Mouse (Mus musculus): ENCODE results near the gene Pacrg. TPM values are rescaled to one million over a fixed set of nuclear protein-coding genes. Genes with fewer than 3 reads are reported as not detected.

Pacrg gene
- polyA plus RNA-seq (2015; fragmentation: Nextera tagmentation; extraction: Ambion mirVana), result 0.99 and 1.0 TPM in 2 replicates

- Histone ChIP-seq H3K4me2 (peak within 1 kb of the TSS; percentile 72), H3K9me3 (replicated peaks) (no peaks in the 10 kb centered on the region), H3K4me1 (replicated peaks) (peaks cover 4% of the 10 kb centered on the region; the same call in 1 of the 2 replicates), H3K27me3 (no peaks in the 10 kb centered on the region), H3K36me3 (no peaks in the 10 kb centered on the region), H3K27ac (peak within 1 kb of the TSS; percentile 77), H3K9ac (peak within 1 kb of the TSS; percentile 79), H3K4me3 (peak within 1 kb of the TSS; percentile 75)
- ATAC-seq (replicated peaks; ENCODE audit: insufficient number of reproducible peaks, insufficient read depth, low FRiP score, low read depth), result peak; percentile 96
- WGBS, result 0% methylated on average over 39 of the region's 58 CpGs
Observed at GRCm38 (mm10) chr17:10840148-10840707, at the start of gene Pacrg, which contains the start of gene Prkn. Pacrg (minus strand) TSS chr17:10840311. Prkn (plus strand) TSS chr17:10840384.

- no peak for ATAC-seq (replicated peaks; ENCODE audit: insufficient number of reproducible peaks, insufficient read depth, low FRiP score, low read depth)
- Histone ChIP-seq H3K27ac (no peak overlapping the region), H3K4me2 (no peak overlapping the region), H3K27me3 (no peaks in the 10 kb centered on the region), H3K36me3 (no peaks in the 10 kb centered on the region), H3K9me3 (replicated peaks) (no peaks in the 10 kb centered on the region), H3K9ac (no peak overlapping the region), H3K4me1 (replicated peaks) (peaks cover 4% of the 10 kb centered on the region; the same call in 1 of the 2 replicates), H3K4me3 (no peak overlapping the region)
- WGBS, result 26% methylated on average over 4 of the region's 4 CpGs
Observed at GRCm38 (mm10) chr17:10887924-10888323, 47.8 kb upstream of the Pacrg start.

- 80% methylated on average over 1 of the region's 1 CpGs for WGBS
- H3K4me1 ChIP-seq (replicated peaks), result no peaks in the 10 kb centered on the region
- H3K27me3 ChIP-seq, result no peaks in the 10 kb centered on the region
- no peak overlapping the region for H3K9ac ChIP-seq
- no peak overlapping the region for H3K4me3 ChIP-seq
- no peak overlapping the region for H3K27ac ChIP-seq
- H3K36me3 ChIP-seq, result no peaks in the 10 kb centered on the region
- ATAC-seq (replicated peaks; ENCODE audit: insufficient number of reproducible peaks, insufficient read depth, low FRiP score, low read depth), result no peak
- no peaks in the 10 kb centered on the region for H3K9me3 ChIP-seq (replicated peaks)
- H3K4me2 ChIP-seq, result no peak overlapping the region
Observed at GRCm38 (mm10) chr17:10882260-10882659, 42.1 kb upstream of the Pacrg start.

- 61% methylated on average over 5 of the region's 5 CpGs for WGBS
Observed at GRCm38 (mm10) chr17:10878986-10879385, 38.9 kb upstream of the Pacrg start.

DNA sequence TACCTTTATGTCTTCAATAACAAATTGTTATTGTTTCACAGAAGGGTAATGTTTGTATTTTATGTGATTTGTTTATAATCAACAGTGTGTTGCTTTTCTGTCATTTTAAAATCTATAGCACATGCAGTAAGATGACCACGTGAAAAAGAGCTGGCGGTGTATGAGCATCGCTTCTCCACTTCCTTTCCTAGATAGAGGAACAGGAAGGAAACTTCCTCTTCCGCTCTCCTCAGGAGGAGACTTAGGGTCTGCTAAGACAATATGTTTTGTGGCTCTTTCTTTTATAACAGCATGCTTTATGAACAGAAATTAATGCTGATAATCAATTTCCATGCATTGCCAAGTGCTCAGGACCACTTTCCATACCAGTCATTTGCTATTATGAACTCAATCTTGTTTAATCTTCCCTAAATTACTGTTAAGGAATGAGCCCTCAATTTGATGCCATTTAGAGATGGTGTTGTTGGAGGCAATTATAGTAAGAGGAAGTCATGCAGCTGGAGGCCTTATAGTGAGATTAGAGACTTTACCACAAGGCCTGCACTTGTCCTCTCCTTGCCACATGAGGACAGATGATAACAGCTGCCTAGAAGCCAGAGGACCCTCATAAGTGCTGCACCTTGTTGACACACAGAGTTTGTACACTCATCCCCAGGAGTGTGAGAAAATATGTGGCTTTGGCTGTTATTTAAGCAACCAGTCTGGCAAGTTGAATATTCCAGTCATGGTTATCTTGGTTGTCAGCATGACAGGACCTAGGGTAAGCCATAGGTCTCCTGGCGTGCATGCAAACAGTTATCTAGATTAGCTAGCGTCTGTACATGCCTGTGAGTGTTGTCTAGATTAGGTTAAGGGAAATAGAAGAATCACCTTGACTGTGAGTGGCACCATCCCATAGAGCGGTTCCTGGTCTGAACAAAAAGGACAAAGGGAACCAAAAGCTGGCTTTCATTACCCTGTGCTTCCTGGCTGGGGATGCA lies 34.4 kb upstream of the Pacrg start:
- ATAC-seq (replicated peaks; ENCODE audit: insufficient number of reproducible peaks, insufficient read depth, low FRiP score, low read depth), result no peak
- no peak overlapping the region for H3K27ac ChIP-seq
- H3K36me3 ChIP-seq, result no peaks in the 10 kb centered on the region
- no peak overlapping the region for H3K9ac ChIP-seq
- no peaks in the 10 kb centered on the region for H3K27me3 ChIP-seq
- no peak overlapping the region for H3K4me2 ChIP-seq
- H3K4me1 ChIP-seq (replicated peaks), result no peaks in the 10 kb centered on the region
- H3K9me3 ChIP-seq (replicated peaks), result no peaks in the 10 kb centered on the region
- WGBS, result 63% methylated on average over 7 of the region's 7 CpGs
- no peak overlapping the region for H3K4me3 ChIP-seq

More at GRCm38 (mm10) chr17:10878986-10879385, 38.9 kb upstream of the Pacrg start:
- no peaks in the 10 kb centered on the region for H3K9me3 ChIP-seq (replicated peaks)
- H3K9ac ChIP-seq, result no peak overlapping the region
- no peak overlapping the region for H3K4me2 ChIP-seq
- no peak for ATAC-seq (replicated peaks; ENCODE audit: insufficient number of reproducible peaks, insufficient read depth, low FRiP score, low read depth)
- no peaks in the 10 kb centered on the region for H3K4me1 ChIP-seq (replicated peaks)
- H3K27ac ChIP-seq, result no peak overlapping the region
- H3K4me3 ChIP-seq, result no peak overlapping the region
- H3K36me3 ChIP-seq, result no peaks in the 10 kb centered on the region
- H3K27me3 ChIP-seq, result no peaks in the 10 kb centered on the region

DNA sequence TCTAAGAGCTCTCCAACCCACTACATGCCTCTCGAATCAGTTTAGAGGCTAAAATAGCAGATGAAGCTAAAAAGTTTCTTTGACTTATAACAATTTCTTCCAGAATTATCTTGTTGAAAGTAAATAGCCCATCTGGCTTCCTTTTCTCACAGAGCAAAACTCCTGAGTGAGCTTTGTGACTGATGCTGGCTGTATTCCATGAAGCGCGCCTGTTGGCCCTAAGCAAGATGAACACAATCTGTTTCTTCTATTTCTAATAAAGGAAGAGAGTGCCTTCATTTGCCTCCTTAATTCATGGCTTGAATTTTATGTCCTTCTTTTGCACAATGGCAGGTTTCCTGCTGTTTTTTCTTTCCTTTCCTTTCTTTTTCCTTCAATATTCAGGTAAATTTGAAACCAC lies 14.1 kb upstream of the Pacrg start:
- H3K9ac ChIP-seq, result no peak overlapping the region
- H3K9me3 ChIP-seq (replicated peaks), result no peaks in the 10 kb centered on the region
- H3K4me1 ChIP-seq (replicated peaks), result no peaks in the 10 kb centered on the region
- H3K36me3 ChIP-seq, result no peaks in the 10 kb centered on the region
- WGBS, result 93% methylated on average over 3 of the region's 3 CpGs
- no peak for ATAC-seq (replicated peaks; ENCODE audit: insufficient number of reproducible peaks, insufficient read depth, low FRiP score, low read depth)
- no peak overlapping the region for H3K4me3 ChIP-seq
- no peak overlapping the region for H3K4me2 ChIP-seq
- no peak overlapping the region for H3K27ac ChIP-seq
- H3K27me3 ChIP-seq, result no peaks in the 10 kb centered on the region

DNA sequence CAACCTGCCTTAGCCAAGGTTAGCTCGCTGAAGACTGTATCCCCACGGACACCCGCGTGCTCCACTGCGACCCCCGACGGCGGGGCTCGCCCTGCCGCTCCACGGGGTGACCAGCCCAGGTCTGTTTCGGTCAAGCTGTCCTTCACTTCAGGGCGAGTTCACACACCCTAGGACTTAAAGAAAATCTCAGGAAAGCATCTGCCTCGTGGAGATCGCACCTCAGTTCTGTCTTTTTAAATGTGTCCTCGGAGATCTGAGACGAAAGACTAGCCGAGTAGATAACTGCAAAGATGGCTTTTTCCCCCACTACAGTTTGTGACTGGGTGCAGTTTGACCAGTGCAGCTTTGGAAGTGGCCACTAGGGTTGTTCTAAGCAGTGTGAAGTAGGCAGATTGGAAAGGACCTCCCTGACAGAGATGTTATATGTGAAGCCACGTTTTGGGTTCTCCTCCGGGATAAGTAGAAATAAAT lies 655 bp upstream of the Pacrg start:
- ATAC-seq (replicated peaks; ENCODE audit: insufficient number of reproducible peaks, insufficient read depth, low FRiP score, low read depth), result 0 out of 2 replicates have a peak, but pooled peaks have one; percentile 51
- WGBS, result 2% methylated on average over 20 of the region's 20 CpGs
- no peaks in the 10 kb centered on the region for H3K36me3 ChIP-seq
- no peaks in the 10 kb centered on the region for H3K9me3 ChIP-seq (replicated peaks)
- peak overlapping the region; percentile 34; the same call in 1 of the 2 replicates for H3K27ac ChIP-seq
- peak overlapping the region; percentile 75 for H3K4me3 ChIP-seq
- H3K4me1 ChIP-seq (replicated peaks), result peaks cover 4% of the 10 kb centered on the region; the same call in 1 of the 2 replicates
- H3K4me2 ChIP-seq, result peak overlapping the region; percentile 72
- peak overlapping the region; percentile 79 for H3K9ac ChIP-seq
- H3K27me3 ChIP-seq, result no peaks in the 10 kb centered on the region

- Histone ChIP-seq H3K9ac (no peak overlapping the region), H3K4me3 (no peak overlapping the region), H3K36me3 (no peaks in the 10 kb centered on the region), H3K27ac (no peak overlapping the region), H3K4me1 (replicated peaks) (no peaks in the 10 kb centered on the region), H3K27me3 (no peaks in the 10 kb centered on the region), H3K4me2 (no peak overlapping the region), H3K9me3 (replicated peaks) (no peaks in the 10 kb centered on the region)
- ATAC-seq (replicated peaks; ENCODE audit: insufficient number of reproducible peaks, insufficient read depth, low FRiP score, low read depth), result no peak
- WGBS, result 69% methylated on average over 4 of the region's 4 CpGs
Observed at GRCm38 (mm10) chr17:10818971-10819370, 21.1 kb downstream of the Pacrg start.

DNA sequence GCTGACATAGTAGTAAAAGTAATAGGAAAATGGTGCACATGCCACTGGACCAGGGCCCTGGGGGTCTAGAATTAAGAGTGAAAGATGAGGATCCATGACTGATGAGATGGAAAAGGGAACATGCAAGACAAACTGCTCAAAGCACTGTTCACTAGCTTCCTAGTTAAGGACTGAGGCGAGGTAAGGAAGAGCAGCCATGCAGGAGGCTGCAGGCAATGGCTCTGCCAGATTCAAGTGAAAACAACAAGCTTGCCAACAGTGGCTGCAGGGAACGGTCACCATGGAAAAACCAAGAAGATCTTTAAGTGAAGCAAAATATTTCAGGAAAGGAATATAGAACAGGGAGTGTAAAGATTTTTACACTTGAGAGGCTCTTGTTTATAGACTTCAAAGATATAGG lies 31.5 kb downstream of the Pacrg start:
- Histone ChIP-seq H3K36me3 (no peaks in the 10 kb centered on the region), H3K9ac (no peak overlapping the region), H3K27ac (no peak overlapping the region), H3K9me3 (replicated peaks) (no peaks in the 10 kb centered on the region), H3K4me1 (replicated peaks) (no peaks in the 10 kb centered on the region), H3K4me3 (no peak overlapping the region), H3K4me2 (no peak overlapping the region), H3K27me3 (no peaks in the 10 kb centered on the region)
- WGBS, result 75% methylated on average over 2 of the region's 2 CpGs
- ATAC-seq (replicated peaks; ENCODE audit: insufficient number of reproducible peaks, insufficient read depth, low FRiP score, low read depth), result no peak

DNA sequence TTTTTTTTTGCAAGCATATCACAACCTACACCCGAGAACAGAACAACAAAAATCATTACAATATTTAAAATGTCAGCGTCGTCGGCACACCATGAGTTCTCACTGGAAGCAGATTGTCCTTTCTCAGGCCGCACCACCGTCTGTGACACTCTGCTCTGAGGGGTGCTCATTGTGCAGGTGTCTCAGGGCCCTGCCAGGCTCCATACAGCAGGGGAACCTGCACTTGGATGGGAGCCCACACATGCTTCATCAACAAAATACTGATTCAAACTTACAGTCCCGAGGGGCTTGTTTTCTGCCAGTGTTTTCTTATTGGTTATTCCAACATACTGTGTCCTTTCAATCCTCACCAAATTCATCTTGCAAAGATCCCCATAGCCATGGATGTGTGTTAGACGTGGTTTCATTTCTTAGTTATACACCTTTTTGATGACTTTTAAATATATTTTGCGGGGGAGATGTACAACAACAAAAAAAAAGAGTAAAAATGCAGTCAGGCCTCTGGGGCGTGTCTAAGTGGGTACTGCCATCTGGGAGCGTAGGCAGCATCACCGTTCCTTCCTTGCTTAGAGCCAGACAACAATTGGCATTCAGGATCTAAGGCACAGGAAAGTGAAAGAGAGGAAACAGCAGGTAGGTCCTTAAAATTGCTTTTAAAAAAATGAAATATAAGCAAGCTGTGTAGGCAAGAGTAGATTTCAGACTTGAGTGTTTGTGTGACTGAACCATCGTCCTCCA lies 32.7 kb downstream of the Pacrg start:
- Histone ChIP-seq H3K27ac (no peak overlapping the region), H3K4me3 (no peak overlapping the region), H3K36me3 (no peaks in the 10 kb centered on the region), H3K9me3 (replicated peaks) (no peaks in the 10 kb centered on the region), H3K27me3 (no peaks in the 10 kb centered on the region), H3K4me2 (no peak overlapping the region), H3K9ac (no peak overlapping the region), H3K4me1 (replicated peaks) (no peaks in the 10 kb centered on the region)
- WGBS, result 81% methylated on average over 13 of the region's 13 CpGs
- no peak for ATAC-seq (replicated peaks; ENCODE audit: insufficient number of reproducible peaks, insufficient read depth, low FRiP score, low read depth)

GRCm38 (mm10) chr17:10806692-10807091 lies 33.4 kb downstream of the Pacrg start:
- WGBS, result 88% methylated on average over 4 of the region's 4 CpGs
- Histone ChIP-seq H3K36me3 (no peaks in the 10 kb centered on the region), H3K4me3 (no peak overlapping the region), H3K9me3 (replicated peaks) (no peaks in the 10 kb centered on the region), H3K27me3 (no peaks in the 10 kb centered on the region), H3K4me1 (replicated peaks) (no peaks in the 10 kb centered on the region), H3K27ac (no peak overlapping the region), H3K4me2 (no peak overlapping the region), H3K9ac (no peak overlapping the region)
- ATAC-seq (replicated peaks; ENCODE audit: insufficient number of reproducible peaks, insufficient read depth, low FRiP score, low read depth), result no peak

All from heart, embryonic 15.5 days (tissue).